Mouse (Mus musculus): ENCODE results near the gene Kdm6a. TPM values are rescaled to one million over a fixed set of nuclear protein-coding genes. Genes with fewer than 3 reads are reported as not detected.

Kdm6a gene
- total RNA-seq, 2 experiments from 2014 or later = 41.2 to 53.8 TPM

Other genes starting within 250 kb of the Kdm6a start
- not detected for gene Dusp21, start 16.7 kb upstream of the Kdm6a start, total RNA-seq (2021)